7 mouse cellular contexts compared by ENCODE assay signal in the genomic region with DNA sequence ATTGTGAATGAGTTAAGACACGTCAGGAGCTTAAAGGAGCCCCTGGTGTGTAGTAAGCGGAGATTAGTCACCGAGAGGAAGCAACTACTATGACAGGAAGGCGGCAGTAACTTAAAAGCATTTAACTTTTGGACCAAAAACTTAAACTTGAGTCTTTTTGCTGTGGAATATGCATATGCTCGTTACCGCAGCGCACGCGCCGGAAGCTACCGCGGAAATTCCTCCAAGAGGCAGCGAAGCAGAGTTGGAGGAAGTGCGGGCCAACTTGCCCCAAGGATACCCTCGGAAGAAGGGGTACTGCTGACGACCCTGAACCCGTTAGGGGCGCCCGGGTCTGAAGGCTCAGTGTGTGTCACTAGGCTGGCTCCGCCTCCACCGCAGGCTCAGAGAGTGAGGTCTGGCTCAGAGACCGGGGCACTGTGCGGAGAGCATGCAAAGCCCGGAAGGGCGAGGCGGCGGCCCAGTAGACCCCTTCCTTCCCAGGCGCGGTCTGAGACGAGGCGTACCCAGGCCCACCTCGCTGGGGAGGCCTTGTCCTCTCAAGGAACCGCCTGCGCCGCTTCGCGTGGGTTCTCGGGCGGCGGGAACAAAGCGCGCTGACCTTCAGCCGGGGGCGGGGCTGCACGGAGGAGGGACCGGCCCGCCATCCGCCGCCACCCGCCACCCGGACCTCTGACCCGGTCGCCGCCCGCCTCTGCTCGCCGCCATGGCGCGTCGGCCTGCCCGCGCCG. TPM values are rescaled to one million over a fixed set of nuclear protein-coding genes. Genes with fewer than 3 reads are reported as not detected.
DNase-seq lines count a peak whose midpoint lies in the region; ATAC-seq and TF ChIP-seq lines count a peak whose summit lies in the region.

No protein-coding gene starts in this region.

- H3K4me3 ChIP-seq in hindbrain, postnatal 0 days (ENCODE audit: low read length): peak overlapping the region; percentile 94
- peak overlapping the region; percentile 92 for H3K4me3 ChIP-seq in midbrain, embryonic 10.5 days

- peak; percentile 81 for ATAC-seq in hindbrain, postnatal 0 days

- 3% methylated on average over 54 of the region's 63 CpGs for WGBS in hindbrain, postnatal 0 days
- WGBS in midbrain, embryonic 10.5 days: under 1% methylated on average over 62 of the region's 63 CpGs

- peak overlapping the region; percentile 85 for H3K9ac ChIP-seq in hindbrain, postnatal 0 days (replicated peaks; ENCODE audit: low read length)

- no peaks in the 10 kb centered on the region for H3K27me3 ChIP-seq in hindbrain, postnatal 0 days (ENCODE audit: insufficient read depth, low read length)
- no peaks in the 10 kb centered on the region for H3K27me3 ChIP-seq in midbrain, embryonic 10.5 days (ENCODE audit: low read depth, poor library complexity, severe bottlenecking)

- 0 out of 2 replicates have a peak, but pooled peaks cover 3% of the 10 kb centered on the region for H3K4me1 ChIP-seq in hindbrain, postnatal 0 days (ENCODE audit: insufficient read depth, low read length)
- H3K4me1 ChIP-seq in midbrain, embryonic 10.5 days: peaks cover 43% of the 10 kb centered on the region

- no peaks in the 10 kb centered on the region for H3K36me3 ChIP-seq in hindbrain, postnatal 0 days (ENCODE audit: insufficient read depth, low read length)
- H3K36me3 ChIP-seq in midbrain, embryonic 10.5 days: peaks cover 31% of the 10 kb centered on the region

- peak overlapping the region; percentile 92 for H3K27ac ChIP-seq in hindbrain, postnatal 0 days
- H3K27ac ChIP-seq in midbrain, embryonic 10.5 days (replicated peaks): peak overlapping the region; percentile 98

- peak; percentile 40 to 48 for DNase-seq in layer of hippocampus, postnatal 14 days (ENCODE audit: low spot score in 2 of 2)
- DNase-seq in layer of hippocampus, postnatal 25 days (ENCODE audit: extremely low spot score in 1 of 2, low spot score in 1 of 2): no peak
- peak; percentile 69 for DNase-seq in MN1 (ENCODE audit: low spot score)
- peak; percentile 51 for DNase-seq in embryo, embryonic 11.5 days (ENCODE audit: low read depth, low spot score)
- DNase-seq in hindbrain, postnatal 0 days (ENCODE audit: low spot score): peak; percentile 52
- no peak for DNase-seq in midbrain, embryonic 10.5 days (ENCODE audit: low spot score)
- DNase-seq in thymus, postnatal 10 days (ENCODE audit: low spot score in 2 of 2): peak; percentile 62 to 72

- TF ChIP-seq CTCF in hindbrain, postnatal 0 days (IDR thresholded peaks at IDR 0.05; ENCODE audit: low read depth): no peak

- peak overlapping the region; percentile 84 for H3K4me2 ChIP-seq in hindbrain, postnatal 0 days (ENCODE audit: low read depth, low read length)

- no peaks in the 10 kb centered on the region for H3K9me3 ChIP-seq in hindbrain, postnatal 0 days (ENCODE audit: low read length)
- H3K9me3 ChIP-seq in midbrain, embryonic 10.5 days (replicated peaks): no peaks in the 10 kb centered on the region

RNA-seq across cellular contexts. Expression of a gene that starts 0.5 kb away (rescaled TPM):
- total RNA-seq in layer of hippocampus, postnatal 14 days (2021): 100 to 1,000 TPM; 130 to 138 TPM
- total RNA-seq in layer of hippocampus, postnatal 25 days (2021): 100 to 1,000 TPM; 114 to 125 TPM
- total RNA-seq in hindbrain, postnatal 0 days (2014; rRNA removed): 139 and 140 TPM in 2 replicates
- polyA plus RNA-seq in hindbrain, postnatal 0 days (2015; fragmentation: Nextera tagmentation; extraction: Ambion mirVana): 251 and 253 TPM in 2 replicates
- 382 and 401 TPM in 2 replicates for polyA plus RNA-seq in midbrain, embryonic 10.5 days (2016; fragmentation: Nextera tagmentation; extraction: Ambion mirVana)

RNA-seq across cellular contexts. Expression of a gene that starts 45.4 kb away (rescaled TPM):
- total RNA-seq in layer of hippocampus, postnatal 14 days (2021): not detected
- total RNA-seq in layer of hippocampus, postnatal 25 days (2021): not detected
- total RNA-seq in hindbrain, postnatal 0 days (2014; rRNA removed): 0.52 TPM in 1 of 2 replicates, not detected in the other
- 0.66 and 0.73 TPM in 2 replicates for polyA plus RNA-seq in hindbrain, postnatal 0 days (2015; fragmentation: Nextera tagmentation; extraction: Ambion mirVana)
- 0.43 and 0.96 TPM in 2 replicates for polyA plus RNA-seq in midbrain, embryonic 10.5 days (2016; fragmentation: Nextera tagmentation; extraction: Ambion mirVana)

RNA-seq across cellular contexts. Expression of a gene that starts 51.5 kb away (rescaled TPM):
- total RNA-seq in layer of hippocampus, postnatal 14 days (2021): 10 to 100 TPM; 53.8 to 62.8 TPM
- total RNA-seq in layer of hippocampus, postnatal 25 days (2021): 10 to 100 TPM; 46.0 to 56.4 TPM
- 32.4 and 35.4 TPM in 2 replicates for total RNA-seq in hindbrain, postnatal 0 days (2014; rRNA removed)
- 65.4 and 73.8 TPM in 2 replicates for polyA plus RNA-seq in hindbrain, postnatal 0 days (2015; fragmentation: Nextera tagmentation; extraction: Ambion mirVana)
- polyA plus RNA-seq in midbrain, embryonic 10.5 days (2016; fragmentation: Nextera tagmentation; extraction: Ambion mirVana): 82.0 and 86.7 TPM in 2 replicates

Comparison
In these comparisons a context has a peak if more than half of its experiments do, and no peak if none do; other contexts are left out.
1. DNase-seq: peak in layer of hippocampus, postnatal 14 days (2 of 2), MN1 (single experiment), embryo, embryonic 11.5 days (single experiment), hindbrain, postnatal 0 days (single experiment) and thymus, postnatal 10 days (2 of 2); none in layer of hippocampus, postnatal 25 days (0 of 2) and midbrain, embryonic 10.5 days (single experiment).